Mouse (Mus musculus) liver, adult 2 months (tissue): ENCODE measurements at regions not wholly inside any gene's neighbourhood (a gene's known extent, or its start where the extent isn't known, plus 50 kb on each side); places are given as distances from the start of the nearest gene placed in this dataset.
A peak's percentile ranks its signal among the peaks of the same experiment; 100 is the strongest.

Experiments
- DNase-seq: peaks from one replicate; pipeline ENCODE4 v3.0.0-alpha.2; 2011; ENCODE audit warnings: low read depth, low spot score; ENCODE audit errors: extremely low read depth
- H3K27ac ChIP-seq: fragments of 200-500 bp; replicated peaks from 2 replicates; pipeline ENCODE4 v1.5.1; 2012; ENCODE audit warnings: low read depth, mild to moderate bottlenecking, control low read depth, inconsistent platforms, low read length; ENCODE audit not compliant: insufficient read depth
- H3K27me3 ChIP-seq: fragments of 200-500 bp; 2 replicates; pipeline ENCODE4 v1.6.1; 2012; ENCODE audit warnings: mild to moderate bottlenecking, moderate library complexity, low read length, inconsistent platforms; ENCODE audit not compliant: control insufficient read depth, insufficient read depth
- H3K36me3 ChIP-seq: fragments of 200-500 bp; 2 replicates; pipeline ENCODE4 v1.6.1; 2012; ENCODE audit warnings: low read length, inconsistent platforms; ENCODE audit not compliant: control insufficient read depth, insufficient read depth
- H3K4me1 ChIP-seq: fragments of 200-500 bp; 2 replicates; pipeline ENCODE4 v1.6.1; 2011; ENCODE audit warnings: low read length; ENCODE audit not compliant: control insufficient read depth, insufficient read depth
- H3K4me3 ChIP-seq: fragments of 200-500 bp; 2 replicates; pipeline ENCODE4 v1.5.1; 2011; ENCODE audit warnings: low read depth, mild to moderate bottlenecking, control low read depth, low read length, moderate library complexity; ENCODE audit not compliant: insufficient read depth
- H3K79me2 ChIP-seq: fragments of 200-500 bp; 2 replicates; pipeline ENCODE4 v1.6.1; 2012; ENCODE audit warnings: inconsistent platforms, mild to moderate bottlenecking, low read length, moderate library complexity; ENCODE audit not compliant: control insufficient read depth, insufficient read depth
- H3K9ac ChIP-seq: fragments of 200-500 bp; 2 replicates; pipeline ENCODE4 v1.6.1; 2012; ENCODE audit warnings: low read depth, mild to moderate bottlenecking, control low read depth, inconsistent platforms, low read length
- CTCF ChIP-seq: fragments of 200-500 bp; IDR thresholded peaks from 2 replicates; pipeline ENCODE4 v1.5.1; 2011; ENCODE audit warnings: low read depth, low read length, control low read depth
- POLR2A ChIP-seq: fragments of 200-500 bp; IDR thresholded peaks from 2 replicates; pipeline ENCODE4 v1.6.1; 2011; ENCODE audit warnings: low read length, control low read depth; ENCODE audit not compliant: insufficient read depth; ENCODE audit errors: extremely low read depth
- WGBS: fragments of 180-500 bp; shearing (Covaris S2); methylation state at CpG from one replicate; pipeline ENCODE4 v1.1.7; 2018; 5-methylcytosine and 5-hydroxymethylcytosine counted together

DNA sequence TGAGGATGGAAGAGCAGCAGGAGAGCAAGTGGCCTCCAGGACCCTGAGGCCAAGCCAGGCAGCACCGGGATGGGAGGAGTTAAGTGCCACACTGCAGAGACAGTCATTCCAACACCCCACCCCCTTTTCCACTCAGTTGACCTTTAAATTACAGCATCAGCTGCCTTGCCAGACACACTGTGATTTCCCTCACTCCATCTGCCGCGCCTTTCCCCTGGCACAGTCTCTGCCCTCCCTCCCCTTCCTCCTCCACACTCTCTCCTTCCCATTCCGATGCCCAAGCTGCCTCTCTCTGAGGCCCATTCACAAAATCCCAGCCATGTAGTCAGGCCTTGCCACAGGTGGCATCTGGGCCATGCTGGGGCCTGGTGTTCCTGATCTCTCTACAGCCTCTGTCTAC, 274.9 kb downstream of the Cyp26b1 start:
- Histone ChIP-seq H3K9ac (no peak overlapping the region), H3K79me2 (no peaks in the 10 kb centered on the region), H3K27me3 (no peaks in the 10 kb centered on the region), H3K27ac (no peak overlapping the region), H3K36me3 (no peaks in the 10 kb centered on the region), H3K4me3 (no peak overlapping the region), H3K4me1 (no peaks in the 10 kb centered on the region)
- WGBS, result 41% methylated on average over 4 of the region's 4 CpGs
- TF ChIP-seq CTCF (no peak), POLR2A (no peak)
- DNase-seq, result no peak

DNA sequence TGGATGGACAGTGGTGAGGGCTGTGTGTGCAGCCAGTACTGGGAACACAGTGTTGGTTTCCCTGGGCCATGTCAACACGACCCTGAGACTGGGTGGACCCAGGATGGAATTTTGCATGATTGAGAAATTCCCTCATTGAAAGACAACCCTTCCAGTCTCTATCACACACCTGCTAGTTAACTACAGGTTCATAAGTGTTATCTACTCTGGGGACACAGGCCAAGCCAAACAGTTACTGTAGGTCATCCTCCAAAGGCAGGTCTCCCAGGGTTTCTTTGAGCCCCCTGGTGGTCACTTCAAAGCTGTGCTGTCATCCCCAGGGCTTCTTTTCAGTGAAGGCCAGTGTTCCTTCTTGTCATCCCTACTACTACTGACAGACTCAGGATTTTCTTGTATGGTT, 276.7 kb downstream of the Cyp26b1 start:
- no peak overlapping the region for H3K9ac ChIP-seq
- WGBS, result 19% methylated on average over 1 of the region's 1 CpGs
- H3K4me1 ChIP-seq, result no peaks in the 10 kb centered on the region
- H3K27ac ChIP-seq, result no peak overlapping the region
- H3K4me3 ChIP-seq, result no peak overlapping the region
- TF ChIP-seq POLR2A (no peak), CTCF (peak; percentile 43; the same call in 1 of the 2 replicates)
- H3K36me3 ChIP-seq, result no peaks in the 10 kb centered on the region
- H3K27me3 ChIP-seq, result no peaks in the 10 kb centered on the region
- peak; percentile 77 for DNase-seq
- H3K79me2 ChIP-seq, result no peaks in the 10 kb centered on the region

DNA sequence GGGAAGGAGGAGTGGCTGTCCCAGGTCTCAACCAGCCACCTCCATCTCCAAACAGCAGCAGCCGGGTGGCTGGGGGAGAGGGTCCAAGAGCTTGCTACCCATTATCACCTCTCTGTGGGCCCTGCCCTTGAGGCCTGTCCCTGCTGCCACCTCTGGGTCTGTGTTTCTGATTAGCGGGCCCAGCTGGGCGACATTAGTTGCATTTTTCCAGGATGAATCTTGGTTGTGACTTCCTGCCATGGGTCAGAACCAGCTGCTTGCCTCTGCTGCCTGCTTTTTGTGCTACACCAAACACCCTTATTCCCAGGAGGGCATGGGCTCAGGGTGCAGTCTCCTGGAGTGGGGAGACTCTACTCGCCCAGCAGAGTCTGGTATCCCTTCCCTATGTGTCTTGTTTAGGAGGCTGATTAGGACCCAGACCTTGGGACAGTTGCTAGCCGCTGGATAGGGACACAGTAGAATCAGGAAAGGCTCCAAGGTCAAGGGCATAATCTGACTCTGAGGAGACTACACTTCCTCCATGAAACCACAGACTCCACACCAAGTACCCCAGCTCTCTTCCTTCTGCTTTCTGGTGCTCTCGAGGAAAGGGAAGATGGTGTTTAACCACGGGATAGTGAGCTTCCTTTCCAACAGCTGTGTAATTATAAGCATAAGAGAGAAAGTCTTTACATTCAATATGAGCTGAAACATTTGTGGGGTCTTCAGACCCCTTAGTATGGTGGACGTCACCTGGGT, 278.4 kb downstream of the Cyp26b1 start:
- Histone ChIP-seq H3K9ac (no peak overlapping the region), H3K27ac (no peak overlapping the region), H3K36me3 (no peaks in the 10 kb centered on the region), H3K27me3 (no peaks in the 10 kb centered on the region), H3K4me1 (no peaks in the 10 kb centered on the region), H3K79me2 (no peaks in the 10 kb centered on the region), H3K4me3 (no peak overlapping the region)
- no peak for DNase-seq
- TF ChIP-seq CTCF (no peak), POLR2A (no peak)
- WGBS, result 74% methylated on average over 8 of the region's 8 CpGs

DNA sequence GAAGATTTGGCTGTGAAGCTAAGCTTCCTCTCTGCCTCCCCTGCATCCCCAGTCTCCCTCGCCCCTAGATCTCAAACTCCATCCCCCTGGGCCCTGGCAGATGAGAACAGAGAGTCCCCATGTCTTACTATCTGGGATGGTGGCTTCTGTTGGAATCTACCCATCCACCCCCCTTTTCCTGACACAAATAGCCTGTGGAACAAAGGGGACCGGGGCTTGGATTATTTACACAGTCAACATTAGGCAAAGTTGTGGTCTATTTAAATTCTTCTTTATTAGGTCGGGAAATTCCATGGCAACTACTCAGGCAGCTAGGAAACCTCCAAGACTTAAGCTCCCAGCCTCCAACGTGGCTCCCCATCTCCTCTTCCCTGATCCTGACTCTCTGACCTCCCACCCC, 279.9 kb downstream of the Cyp26b1 start:
- no peaks in the 10 kb centered on the region for H3K27me3 ChIP-seq
- TF ChIP-seq POLR2A (no peak), CTCF (no peak)
- no peak overlapping the region for H3K9ac ChIP-seq
- no peak overlapping the region for H3K27ac ChIP-seq
- no peak for DNase-seq
- WGBS, result 16% methylated on average over 4 of the region's 4 CpGs
- no peak overlapping the region for H3K4me3 ChIP-seq
- H3K36me3 ChIP-seq, result no peaks in the 10 kb centered on the region
- no peaks in the 10 kb centered on the region for H3K79me2 ChIP-seq
- no peaks in the 10 kb centered on the region for H3K4me1 ChIP-seq

DNA sequence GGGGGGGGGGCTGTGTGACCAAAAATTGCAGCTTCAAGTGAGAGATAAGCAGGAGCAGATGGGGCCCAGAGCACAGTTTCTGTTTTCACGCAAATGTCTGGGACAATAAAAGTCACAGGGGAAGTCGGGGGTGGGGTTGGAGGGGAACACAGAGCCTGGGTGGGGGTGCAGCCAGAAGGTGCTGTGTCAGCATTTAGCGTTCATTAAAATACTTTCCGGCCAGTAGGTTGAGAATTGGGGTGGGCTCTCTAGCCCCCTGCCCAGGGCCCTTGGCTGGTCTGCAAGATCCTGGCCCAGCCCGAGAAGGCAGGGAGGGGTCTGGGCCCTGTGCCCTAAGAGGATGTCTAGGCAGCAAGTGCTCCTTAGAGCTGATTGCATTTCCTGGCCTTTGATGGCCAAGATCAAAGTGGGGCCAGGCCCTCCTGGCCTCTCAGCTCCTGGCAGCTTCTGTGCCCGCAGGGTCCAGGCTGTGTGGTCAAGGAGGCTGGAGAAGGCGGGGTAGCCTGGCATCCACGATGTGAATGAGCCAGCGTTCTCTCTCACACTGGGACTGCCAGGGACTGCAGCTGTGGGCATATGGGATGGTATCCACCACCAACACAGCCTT, 283.0 kb downstream of the Cyp26b1 start:
- TF ChIP-seq CTCF (no peak), POLR2A (no peak)
- Histone ChIP-seq H3K27ac (no peak overlapping the region), H3K79me2 (no peaks in the 10 kb centered on the region), H3K4me3 (no peak overlapping the region), H3K4me1 (no peaks in the 10 kb centered on the region), H3K9ac (no peak overlapping the region), H3K27me3 (no peaks in the 10 kb centered on the region), H3K36me3 (no peaks in the 10 kb centered on the region)
- 73% methylated on average over 9 of the region's 9 CpGs for WGBS
- no peak for DNase-seq

DNA sequence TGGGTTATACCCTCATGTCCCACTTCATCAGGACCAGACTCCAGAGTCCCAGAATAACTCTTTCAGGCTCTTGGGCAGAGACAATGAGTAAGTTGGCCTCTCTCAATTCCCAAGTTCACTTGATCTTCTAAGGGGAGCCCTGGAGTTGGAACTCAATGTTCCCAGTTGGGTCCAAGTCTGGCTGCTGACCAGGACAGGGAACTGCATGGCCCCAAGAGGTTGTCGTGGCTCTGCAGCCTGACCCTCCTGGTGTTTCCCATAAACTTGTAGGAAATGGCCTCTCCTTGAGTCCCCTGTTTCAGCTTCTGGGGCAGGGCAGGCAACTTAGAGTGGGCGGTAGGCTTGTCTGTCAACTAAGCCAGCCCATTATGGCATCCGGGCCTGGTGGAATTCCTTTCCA, 286.2 kb downstream of the Cyp26b1 start:
- WGBS, result 84% methylated on average over 3 of the region's 3 CpGs
- H3K9ac ChIP-seq, result no peak overlapping the region
- H3K79me2 ChIP-seq, result no peaks in the 10 kb centered on the region
- no peaks in the 10 kb centered on the region for H3K27me3 ChIP-seq
- DNase-seq, result no peak
- TF ChIP-seq CTCF (no peak), POLR2A (no peak)
- no peak overlapping the region for H3K27ac ChIP-seq
- H3K36me3 ChIP-seq, result no peaks in the 10 kb centered on the region
- H3K4me3 ChIP-seq, result no peak overlapping the region
- H3K4me1 ChIP-seq, result no peaks in the 10 kb centered on the region
